Mouse (Mus musculus): ENCODE results near the gene Eef1a1. TPM values are rescaled to one million over a fixed set of nuclear protein-coding genes. Genes with fewer than 3 reads are reported as not detected.

The Eef1a1 gene
- total RNA-seq, 2 experiments from 2014 or later = 4,503 to 4,597 TPM

Small RNAs within 50 kb of the gene (microRNA-seq; reads per million reads assigned to microRNA genes)
- 0 reads per million in 2 experiments for gene Gm26377

Other genes with a start within 250 kb of the Eef1a1 start
- not detected for gene Gm3776, start 232.0 kb downstream of the Eef1a1 start, total RNA-seq (2021)
- not detected for gene Gm10639, start 199.2 kb downstream of the Eef1a1 start, total RNA-seq (2021)
- not detected for gene Omt2a, start 174.4 kb downstream of the Eef1a1 start, total RNA-seq (2021)
- not detected for gene Omt2b, start 161.6 kb downstream of the Eef1a1 start, total RNA-seq (2021)
- gene Gsta2, start 133.4 kb downstream of the Eef1a1 start, total RNA-seq (2021) = not detected
- not detected for gene Dppa5a, start 121.0 kb downstream of the Eef1a1 start, total RNA-seq (2021)
- gene Ooep, start 110.4 kb downstream of the Eef1a1 start, total RNA-seq (2021) = not detected
- gene Ddx43, start 93.4 kb downstream of the Eef1a1 start, total RNA-seq (2021) = not detected
- 1 to 10 TPM; 1.7 to 2.0 TPM for gene Cgas, start 45.9 kb downstream of the Eef1a1 start, total RNA-seq (2021)
- 10 to 100 TPM; 20.3 to 20.4 TPM for gene Mto1, start 40.9 kb downstream of the Eef1a1 start, total RNA-seq (2021)
- gene Gm17324, start 40.4 kb downstream of the Eef1a1 start, total RNA-seq (2021) = not detected
- 1 to 10 TPM; 6.9 to 7.2 TPM for gene Slc17a5, start 98.9 kb upstream of the Eef1a1 start, total RNA-seq (2021)
- gene Cd109, start 126.4 kb upstream of the Eef1a1 start, total RNA-seq (2021) = 10 to 100 TPM; 12.5 to 13.7 TPM